Mouse (Mus musculus) embryo, embryonic 10 days (tissue): ENCODE data around the gene Als2cr12.
A peak's percentile ranks its signal among the peaks of the same experiment; 100 is the strongest.
"Not testable (repeated sequence)": the region's sequence is repeated elsewhere in the genome, so short reads cannot be mapped to it uniquely, and the experiment has no call there.

ENCODE experiments used
- DNase-seq: peaks from one replicate; pipeline ENCODE4 v3.0.0-alpha.2; 2015; ENCODE audit warnings: low spot score

Als2cr12 gene

GRCm38 (mm10) chr1:58695810-58696209, at the start of gene Als2cr12:
TSS of gene Als2cr12 (minus strand) at chr1:58695989.
- not testable (repeated sequence) for DNase-seq

- no peak for DNase-seq
Observed at GRCm38 (mm10) chr1:58744645-58745044, 48.9 kb upstream of the Als2cr12 start.

- DNase-seq, result no peak
Observed at GRCm38 (mm10) chr1:58743252-58743651, 47.5 kb upstream of the Als2cr12 start.

- DNase-seq, result no peak
Observed at GRCm38 (mm10) chr1:58742571-58743021, 46.8 kb upstream of the Als2cr12 start.

- no peak for DNase-seq
Observed at GRCm38 (mm10) chr1:58739529-58739928, 43.7 kb upstream of the Als2cr12 start.

- no peak for DNase-seq
Observed at GRCm38 (mm10) chr1:58736968-58737367, 41.2 kb upstream of the Als2cr12 start.

GRCm38 (mm10) chr1:58735962-58736361, 40.2 kb upstream of the Als2cr12 start:
- DNase-seq, result no peak

GRCm38 (mm10) chr1:58734043-58734920, 38.5 kb upstream of the Als2cr12 start:
- no peak for DNase-seq

GRCm38 (mm10) chr1:58733636-58734035, 37.8 kb upstream of the Als2cr12 start:
- DNase-seq, result no peak

GRCm38 (mm10) chr1:58728590-58728868, 32.7 kb upstream of the Als2cr12 start:
- no peak for DNase-seq

- DNase-seq, result no peak
Observed at GRCm38 (mm10) chr1:58727747-58728589, 32.2 kb upstream of the Als2cr12 start.

GRCm38 (mm10) chr1:58727019-58727746, 31.4 kb upstream of the Als2cr12 start:
- no peak for DNase-seq

GRCm38 (mm10) chr1:58725767-58726166, 30.0 kb upstream of the Als2cr12 start:
- DNase-seq, result no peak

- no peak for DNase-seq
Observed at GRCm38 (mm10) chr1:58725095-58725494, 29.3 kb upstream of the Als2cr12 start.

GRCm38 (mm10) chr1:58724533-58724932, 28.7 kb upstream of the Als2cr12 start:
- DNase-seq, result no peak

GRCm38 (mm10) chr1:58723809-58724405, 28.1 kb upstream of the Als2cr12 start:
- no peak for DNase-seq

GRCm38 (mm10) chr1:58723062-58723808, 27.4 kb upstream of the Als2cr12 start:
- peak; percentile 9 for DNase-seq

- no peak for DNase-seq
Observed at GRCm38 (mm10) chr1:58722115-58722938, 26.5 kb upstream of the Als2cr12 start.

GRCm38 (mm10) chr1:58720988-58721387, 25.2 kb upstream of the Als2cr12 start:
- no peak for DNase-seq

GRCm38 (mm10) chr1:58720090-58720489, 24.3 kb upstream of the Als2cr12 start:
- no peak for DNase-seq
